Mouse (Mus musculus) lung, postnatal 4 days (tissue): Measurements from ENCODE around the gene Ripor1.
A peak's percentile ranks its signal among the peaks of the same experiment; 100 is the strongest.

ENCODE experiments used
- DNase-seq, 2 experiments: peaks; one replicate each; pipeline ENCODE4 v3.0.0; 2021

Ripor1 gene

GRCm38 (mm10) chr8:105606189-105607023 is 1.4 kb downstream of the Ripor1 start:
- DNase-seq = peak; percentile 91 to 96

- DNase-seq = no peak
Observed at GRCm38 (mm10) chr8:105607062-105607461, 2.0 kb downstream of the Ripor1 start.

- DNase-seq = peak in 1 of 2 experiments; percentile 64
Observed at GRCm38 (mm10) chr8:105607684-105608083, 2.6 kb downstream of the Ripor1 start.

- no peak for DNase-seq
Observed at GRCm38 (mm10) chr8:105609355-105609754, 4.3 kb downstream of the Ripor1 start.

- no peak for DNase-seq
Observed at GRCm38 (mm10) chr8:105609771-105610170, 4.7 kb downstream of the Ripor1 start.

- DNase-seq = no peak
Observed at GRCm38 (mm10) chr8:105611836-105612235, 6.8 kb downstream of the Ripor1 start.

- peak; percentile 74 to 81 for DNase-seq
Observed at GRCm38 (mm10) chr8:105613037-105613436, 8.0 kb downstream of the Ripor1 start.

GRCm38 (mm10) chr8:105613830-105614511 is 8.9 kb downstream of the Ripor1 start:
- DNase-seq = peak; percentile 90 to 94

- DNase-seq = no peak
Observed at GRCm38 (mm10) chr8:105615942-105616341, 10.9 kb downstream of the Ripor1 start.

GRCm38 (mm10) chr8:105617451-105618278 is 12.6 kb downstream of the Ripor1 start:
- DNase-seq = no peak

GRCm38 (mm10) chr8:105618279-105618634 is 13.2 kb downstream of the Ripor1 start:
- DNase-seq = no peak

- DNase-seq = no peak
Observed at GRCm38 (mm10) chr8:105618892-105619591, 14.0 kb downstream of the Ripor1 start.

GRCm38 (mm10) chr8:105620211-105620610 is 15.2 kb downstream of the Ripor1 start:
- no peak for DNase-seq

- no peak for DNase-seq
Observed at GRCm38 (mm10) chr8:105620946-105621720, 16.1 kb downstream of the Ripor1 start.

- no peak for DNase-seq
Observed at GRCm38 (mm10) chr8:105621841-105622240, 16.8 kb downstream of the Ripor1 start.

- peak; percentile 95 to 96 for DNase-seq
Observed at GRCm38 (mm10) chr8:105622421-105622920, 17.4 kb downstream of the Ripor1 start.

GRCm38 (mm10) chr8:105623118-105623517 is 18.1 kb downstream of the Ripor1 start:
- DNase-seq = peak; percentile 60 to 72

GRCm38 (mm10) chr8:105623679-105624245 is 18.7 kb downstream of the Ripor1 start:
- DNase-seq = no peak

- DNase-seq = no peak
Observed at GRCm38 (mm10) chr8:105624401-105624800, 19.3 kb downstream of the Ripor1 start.

GRCm38 (mm10) chr8:105624831-105625230 is 19.8 kb downstream of the Ripor1 start:
- DNase-seq = no peak

GRCm38 (mm10) chr8:105626086-105626485 is 21.0 kb downstream of the Ripor1 start:
- no peak for DNase-seq
